Mouse (Mus musculus) CD4-positive naive resting alpha-beta T cell, adult 76 days (primary cell): ENCODE data around the gene Olfr27. TPM values are rescaled to one million over a fixed set of nuclear protein-coding genes. Genes with fewer than 3 reads are reported as not detected.

Source experiments
- total RNA-seq: library from RNA; stranded (reverse); gene quantifications from one replicate; pipeline ENCODE4 v1.2.4, GENCODE M21; 2023

Gene Olfr27
- total RNA-seq: not detected

GRCm38 (mm10) chr9:39127831-39128230 is at the start of gene Olfr27:
Gene Olfr27 (plus strand): TSS chr9:39128131.

GRCm38 (mm10) chr9:39078787-39079186 is 49.1 kb upstream of the Olfr27 start, which contains the start of gene Olfr938:
Gene Olfr938 (minus strand): TSS chr9:39078887.

DNA sequence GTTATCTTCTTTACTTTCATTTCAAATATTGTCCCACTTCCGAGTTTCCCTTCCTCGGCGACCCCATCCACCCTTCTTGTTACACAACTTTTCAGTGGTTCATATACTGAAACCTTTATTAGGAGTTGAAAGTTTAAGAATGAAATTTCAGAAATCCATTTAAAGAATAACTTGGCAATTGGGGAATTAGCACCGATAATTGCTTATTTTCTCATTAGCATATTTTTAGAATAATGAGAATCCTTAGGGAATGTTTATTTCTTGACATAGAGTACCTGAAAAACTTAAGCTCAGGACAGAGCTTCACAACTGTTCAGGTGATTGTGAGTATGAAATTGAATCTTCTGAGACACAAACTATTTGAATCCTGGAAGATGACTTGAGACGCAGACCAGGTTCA is 38.1 kb downstream of the Olfr27 start, which contains the start of gene Olfr943:
Gene Olfr943 (plus strand): TSS at position 301 of the 400 bp plus-strand sequence.

Other genes with a start within 250 kb of the Olfr27 start
- not detected for gene Olfr930, start 198.3 kb upstream of the Olfr27 start, total RNA-seq
- not detected for gene Olfr933, start 155.8 kb upstream of the Olfr27 start, total RNA-seq
- gene Olfr934, start 139.8 kb upstream of the Olfr27 start, total RNA-seq: not detected
- not detected for gene Olfr935, start 128.4 kb upstream of the Olfr27 start, total RNA-seq
- gene Olfr146, start 104.8 kb upstream of the Olfr27 start, total RNA-seq: not detected
- not detected for gene Olfr937, start 63.2 kb upstream of the Olfr27 start, total RNA-seq
- not detected for gene Olfr938, start 49.2 kb upstream of the Olfr27 start, total RNA-seq
- not detected for gene Olfr943, start 38.2 kb downstream of the Olfr27 start, total RNA-seq
- not detected for gene Olfr944, start 73.8 kb downstream of the Olfr27 start, total RNA-seq
- gene Olfr1537, start 121.9 kb downstream of the Olfr27 start, total RNA-seq: not detected
- not detected for gene Olfr945, start 148.7 kb downstream of the Olfr27 start, total RNA-seq
- not detected for gene Olfr948, start 197.9 kb downstream of the Olfr27 start, total RNA-seq